Mouse (Mus musculus) G1E (cell line): ENCODE data around the gene Cemip. TPM values are rescaled to one million over a fixed set of nuclear protein-coding genes. Genes with fewer than 3 reads are reported as not detected.

ENCODE experiments used
- ATAC-seq: 2 replicates; pipeline ENCODE4 v1.8.0; 2016; ENCODE audit warnings: mild to moderate bottlenecking; ENCODE audit not compliant: insufficient number of reproducible peaks, poor library complexity, low FRiP score, severe bottlenecking; ENCODE audit errors: extremely low read depth
- DNase-seq: peaks from one replicate; pipeline ENCODE4 v3.0.0; 2012; ENCODE audit warnings: low spot score
- H3K27me3 ChIP-seq: 2 replicates; pipeline ENCODE4 v1.6.1; 2012; ENCODE audit warnings: mild to moderate bottlenecking, low read length, inconsistent platforms; ENCODE audit not compliant: insufficient read depth
- H3K36me3 ChIP-seq: replicated peaks from 2 replicates; pipeline ENCODE3; 2012; ENCODE audit warnings: mild to moderate bottlenecking, inconsistent platforms
- H3K4me1 ChIP-seq: 2 replicates; pipeline ENCODE4 v1.6.1; 2012; ENCODE audit warnings: low read depth, low read length, inconsistent platforms, mixed read lengths; ENCODE audit not compliant: insufficient read depth
- H3K4me3 ChIP-seq: 2 replicates; pipeline ENCODE4 v1.5.1; 2012; ENCODE audit warnings: low read depth, mild to moderate bottlenecking, inconsistent platforms, low read length, moderate library complexity, mixed read lengths
- H3K9me3 ChIP-seq: replicated peaks from 2 replicates; pipeline ENCODE4 v1.6.1; 2012; ENCODE audit warnings: inconsistent platforms
- CTCF ChIP-seq: IDR thresholded peaks from 2 replicates; pipeline ENCODE4 v1.5.1; 2012; ENCODE audit warnings: low read depth, low read length, inconsistent platforms, mixed read lengths
- GATA1 ChIP-seq: IDR thresholded peaks from 2 replicates; pipeline ENCODE4 v1.6.1; 2012; ENCODE audit warnings: borderline replicate concordance, low read length, inconsistent platforms, mixed read lengths
- GATA2 ChIP-seq: IDR thresholded peaks from 2 replicates; pipeline ENCODE4 v1.6.1; 2012; ENCODE audit warnings: low read depth, low read length, inconsistent platforms, borderline replicate concordance
- POLR2AphosphoS5 ChIP-seq: IDR thresholded peaks from 2 replicates; pipeline ENCODE4 v1.6.1; 2012; ENCODE audit warnings: low read depth, low read length, inconsistent platforms; ENCODE audit not compliant: insufficient replicate concordance
- TAL1 ChIP-seq: conservative IDR thresholded peaks from 2 replicates; pipeline ENCODE4 v1.6.1; 2012; ENCODE audit warnings: low read depth, low read length, inconsistent platforms, mixed read lengths
- polyA plus RNA-seq: library from polyadenylated mRNA; stranded (reverse); fragments of >175 nt; gene quantifications from 2 replicates; pipeline ENCODE4 v1.2.3, GENCODE M21; 2012
- total RNA-seq, 2 experiments: library from RNA; stranded (forward) in 1 of 2; stranded (reverse) in 1 of 2; fragments of 200-1000 nt in 1 of 2; fragments of >200 nt in 1 of 2; fragmentation: Nextera tagmentation in 1 of 2; gene quantifications; 2 replicates each; pipeline ENCODE4 v1.2.3; 2014 to 2017

The Cemip gene
- total and polyA plus RNA-seq, 3 experiments, result 0.22 TPM; not detected in 2

- Histone ChIP-seq H3K4me3 (no peak overlapping the region), H3K27me3 (no peaks in the 10 kb centered on the region), H3K36me3 (no peaks in the 10 kb centered on the region), H3K9me3 (no peaks in the 10 kb centered on the region), H3K4me1 (no peaks in the 10 kb centered on the region)
- DNase-seq (no peak), ATAC-seq (no peak)
- TF ChIP-seq TAL1, result no peak
These were observed 72.6 kb downstream of the Cemip start for GRCm38 (mm10) chr7:84013656-84014055.

- TF ChIP-seq TAL1 (no peak), CTCF (no peak), GATA1 (no peak), GATA2 (no peak), POLR2AphosphoS5 (no peak)
- Histone ChIP-seq H3K27me3 (no peaks in the 10 kb centered on the region), H3K9me3 (no peaks in the 10 kb centered on the region), H3K36me3 (no peaks in the 10 kb centered on the region), H3K4me3 (no peak overlapping the region), H3K4me1 (no peaks in the 10 kb centered on the region)
- DNase-seq (no peak), ATAC-seq (no peak)
These were observed 81.9 kb downstream of the Cemip start for GRCm38 (mm10) chr7:84004357-84004756.

- ATAC-seq (no peak), DNase-seq (no peak)
- no peaks in the 10 kb centered on the region for H3K4me1 ChIP-seq
- H3K27me3 ChIP-seq, result peaks cover 2% of the 10 kb centered on the region; the same call in 1 of the 2 replicates
- no peaks in the 10 kb centered on the region for H3K36me3 ChIP-seq
- TF ChIP-seq CTCF, result no peak
- no peak for TF ChIP-seq GATA1
- no peak for TF ChIP-seq GATA2
- no peak for TF ChIP-seq TAL1
- no peak for TF ChIP-seq POLR2AphosphoS5
- no peaks in the 10 kb centered on the region for H3K9me3 ChIP-seq
- H3K4me3 ChIP-seq, result no peak overlapping the region
These were observed 84.8 kb downstream of the Cemip start for GRCm38 (mm10) chr7:84001516-84001915.

- ATAC-seq, result no peak
- no peaks in the 10 kb centered on the region for H3K4me1 ChIP-seq
- no peaks in the 10 kb centered on the region for H3K36me3 ChIP-seq
- TF ChIP-seq POLR2AphosphoS5, result no peak
- no peak for TF ChIP-seq GATA2
- no peak for TF ChIP-seq TAL1
- no peak for TF ChIP-seq GATA1
- no peak for TF ChIP-seq CTCF
- no peak overlapping the region for H3K4me3 ChIP-seq
- peaks cover 2% of the 10 kb centered on the region; the same call in 1 of the 2 replicates for H3K27me3 ChIP-seq
- DNase-seq, result no peak
- no peaks in the 10 kb centered on the region for H3K9me3 ChIP-seq
These were observed 85.6 kb downstream of the Cemip start for GRCm38 (mm10) chr7:84000671-84001070.

- H3K27me3 ChIP-seq, result peaks cover 2% of the 10 kb centered on the region; the same call in 1 of the 2 replicates
- ATAC-seq, result no peak
- DNase-seq, result no peak
These were observed 86.7 kb downstream of the Cemip start for GRCm38 (mm10) chr7:83999647-84000046.

GRCm38 (mm10) chr7:83994348-83994747, 92.0 kb downstream of the Cemip start:
- no peaks in the 10 kb centered on the region for H3K36me3 ChIP-seq
- ATAC-seq (no peak), DNase-seq (no peak)
- H3K27me3 ChIP-seq, result peaks cover 2% of the 10 kb centered on the region; the same call in 1 of the 2 replicates
- no peaks in the 10 kb centered on the region for H3K4me1 ChIP-seq
- no peak overlapping the region for H3K4me3 ChIP-seq
- TF ChIP-seq TAL1 (no peak), GATA2 (no peak), POLR2AphosphoS5 (no peak), CTCF (no peak), GATA1 (no peak)
- H3K9me3 ChIP-seq, result no peaks in the 10 kb centered on the region

More at GRCm38 (mm10) chr7:83999647-84000046, 86.7 kb downstream of the Cemip start:
- Histone ChIP-seq H3K4me3 (no peak overlapping the region), H3K9me3 (no peaks in the 10 kb centered on the region), H3K36me3 (no peaks in the 10 kb centered on the region), H3K4me1 (no peaks in the 10 kb centered on the region)
- no peak for TF ChIP-seq CTCF
- TF ChIP-seq GATA1, result no peak
- TF ChIP-seq GATA2, result no peak
- TF ChIP-seq POLR2AphosphoS5, result no peak
- no peak for TF ChIP-seq TAL1

- Histone ChIP-seq H3K36me3 (no peaks in the 10 kb centered on the region), H3K4me1 (no peaks in the 10 kb centered on the region), H3K9me3 (no peaks in the 10 kb centered on the region), H3K27me3 (no peaks in the 10 kb centered on the region; the same call in 1 of the 2 replicates), H3K4me3 (no peak overlapping the region)
- ATAC-seq (no peak), DNase-seq (no peak)
- no peak for TF ChIP-seq CTCF
- no peak for TF ChIP-seq GATA1
- no peak for TF ChIP-seq POLR2AphosphoS5
- TF ChIP-seq GATA2, result no peak
- TF ChIP-seq TAL1, result no peak
These were observed 97.0 kb downstream of the Cemip start for GRCm38 (mm10) chr7:83989294-83989693.
